Mouse (Mus musculus): ENCODE measurements around the gene Cd37.

GRCm38 (mm10) chr7:45211070-45211469 lies 27.8 kb downstream of the Cd37 start:
- no peak for TF ChIP-seq POLR2A (IDR thresholded peaks at IDR 0.05; ENCODE audit: insufficient read depth, low read depth, low read length)
- TF ChIP-seq CTCF (IDR thresholded peaks at IDR 0.05), result no peak
- TF ChIP-seq EP300 (IDR thresholded peaks at IDR 0.05; ENCODE audit: insufficient read depth, low read depth, low read length), result no peak

All from heart, adult 2 months (tissue).